Mouse (Mus musculus): ENCODE data around the gene Ccdc190. TPM values are rescaled to one million over a fixed set of nuclear protein-coding genes. Genes with fewer than 3 reads are reported as not detected.

The Ccdc190 gene
- polyA plus RNA-seq, 1 experiment from 2014 or later = not detected

GRCm38 (mm10) chr1:169900771-169901336, 27.6 kb upstream of the Ccdc190 start:
- ATAC-seq (ENCODE audit: insufficient number of reproducible peaks, insufficient read depth, low FRiP score, low read depth) = no peak
- WGBS = 90% methylated on average over 3 of the region's 3 CpGs
- no peak overlapping the region for H3K9ac ChIP-seq (replicated peaks; ENCODE audit: low read depth, low read length)
- H3K4me2 ChIP-seq (replicated peaks; ENCODE audit: low read depth, low read length) = no peak overlapping the region
- H3K36me3 ChIP-seq (ENCODE audit: control insufficient read depth, insufficient read depth, low read length) = no peaks in the 10 kb centered on the region
- no peaks in the 10 kb centered on the region for H3K27me3 ChIP-seq (ENCODE audit: control insufficient read depth, insufficient read depth, low read length)
- no peak overlapping the region for H3K27ac ChIP-seq (ENCODE audit: low read length)
- H3K4me3 ChIP-seq (ENCODE audit: low read depth, low read length) = no peak overlapping the region
- H3K4me1 ChIP-seq (ENCODE audit: control insufficient read depth, insufficient read depth, low read length) = no peaks in the 10 kb centered on the region
- no peaks in the 10 kb centered on the region for H3K9me3 ChIP-seq (ENCODE audit: control insufficient read depth, low read depth, low read length)

- 62% methylated on average over 5 of the region's 5 CpGs for WGBS
- no peak for ATAC-seq (ENCODE audit: insufficient number of reproducible peaks, insufficient read depth, low FRiP score, low read depth)
Observed at GRCm38 (mm10) chr1:169909163-169909562, 19.3 kb upstream of the Ccdc190 start.

GRCm38 (mm10) chr1:169909659-169910058, 18.8 kb upstream of the Ccdc190 start:
- Histone ChIP-seq H3K27ac (ENCODE audit: low read length) (no peak overlapping the region), H3K4me2 (replicated peaks; ENCODE audit: low read depth, low read length) (no peak overlapping the region), H3K9me3 (ENCODE audit: control insufficient read depth, low read depth, low read length) (no peaks in the 10 kb centered on the region), H3K4me1 (ENCODE audit: control insufficient read depth, insufficient read depth, low read length) (no peaks in the 10 kb centered on the region), H3K4me3 (ENCODE audit: low read depth, low read length) (no peak overlapping the region), H3K9ac (replicated peaks; ENCODE audit: low read depth, low read length) (no peak overlapping the region), H3K27me3 (ENCODE audit: control insufficient read depth, insufficient read depth, low read length) (no peaks in the 10 kb centered on the region), H3K36me3 (ENCODE audit: control insufficient read depth, insufficient read depth, low read length) (no peaks in the 10 kb centered on the region)
- WGBS = 90% methylated on average over 6 of the region's 6 CpGs
- no peak for ATAC-seq (ENCODE audit: insufficient number of reproducible peaks, insufficient read depth, low FRiP score, low read depth)

More at GRCm38 (mm10) chr1:169909163-169909562, 19.3 kb upstream of the Ccdc190 start:
- no peaks in the 10 kb centered on the region for H3K27me3 ChIP-seq (ENCODE audit: control insufficient read depth, insufficient read depth, low read length)
- no peak overlapping the region for H3K27ac ChIP-seq (ENCODE audit: low read length)
- H3K4me1 ChIP-seq (ENCODE audit: control insufficient read depth, insufficient read depth, low read length) = no peaks in the 10 kb centered on the region
- no peaks in the 10 kb centered on the region for H3K36me3 ChIP-seq (ENCODE audit: control insufficient read depth, insufficient read depth, low read length)
- H3K9me3 ChIP-seq (ENCODE audit: control insufficient read depth, low read depth, low read length) = no peaks in the 10 kb centered on the region
- H3K4me2 ChIP-seq (replicated peaks; ENCODE audit: low read depth, low read length) = no peak overlapping the region
- no peak overlapping the region for H3K9ac ChIP-seq (replicated peaks; ENCODE audit: low read depth, low read length)
- no peak overlapping the region for H3K4me3 ChIP-seq (ENCODE audit: low read depth, low read length)

GRCm38 (mm10) chr1:169910751-169911150, 17.7 kb upstream of the Ccdc190 start:
- Histone ChIP-seq H3K9me3 (ENCODE audit: control insufficient read depth, low read depth, low read length) (no peaks in the 10 kb centered on the region), H3K9ac (replicated peaks; ENCODE audit: low read depth, low read length) (no peak overlapping the region), H3K4me3 (ENCODE audit: low read depth, low read length) (no peak overlapping the region), H3K27ac (ENCODE audit: low read length) (no peak overlapping the region), H3K27me3 (ENCODE audit: control insufficient read depth, insufficient read depth, low read length) (no peaks in the 10 kb centered on the region), H3K36me3 (ENCODE audit: control insufficient read depth, insufficient read depth, low read length) (no peaks in the 10 kb centered on the region), H3K4me2 (replicated peaks; ENCODE audit: low read depth, low read length) (no peak overlapping the region), H3K4me1 (ENCODE audit: control insufficient read depth, insufficient read depth, low read length) (no peaks in the 10 kb centered on the region)
- 81% methylated on average over 7 of the region's 7 CpGs for WGBS
- ATAC-seq (ENCODE audit: insufficient number of reproducible peaks, insufficient read depth, low FRiP score, low read depth) = no peak

GRCm38 (mm10) chr1:169911526-169911925, 16.9 kb upstream of the Ccdc190 start:
- H3K9me3 ChIP-seq (ENCODE audit: control insufficient read depth, low read depth, low read length) = no peaks in the 10 kb centered on the region
- 0 out of 2 replicates have a peak, but pooled peaks cover under 1% of the 10 kb centered on the region for H3K4me1 ChIP-seq (ENCODE audit: control insufficient read depth, insufficient read depth, low read length)
- no peak overlapping the region for H3K4me3 ChIP-seq (ENCODE audit: low read depth, low read length)
- no peak overlapping the region for H3K9ac ChIP-seq (replicated peaks; ENCODE audit: low read depth, low read length)
- ATAC-seq (ENCODE audit: insufficient number of reproducible peaks, insufficient read depth, low FRiP score, low read depth) = no peak
- no peak overlapping the region for H3K4me2 ChIP-seq (replicated peaks; ENCODE audit: low read depth, low read length)
- H3K27ac ChIP-seq (ENCODE audit: low read length) = no peak overlapping the region
- no peaks in the 10 kb centered on the region for H3K36me3 ChIP-seq (ENCODE audit: control insufficient read depth, insufficient read depth, low read length)
- 66% methylated on average over 6 of the region's 6 CpGs for WGBS
- no peaks in the 10 kb centered on the region for H3K27me3 ChIP-seq (ENCODE audit: control insufficient read depth, insufficient read depth, low read length)

GRCm38 (mm10) chr1:169916659-169917058, 11.8 kb upstream of the Ccdc190 start:
- Histone ChIP-seq H3K4me2 (replicated peaks; ENCODE audit: low read depth, low read length) (no peak overlapping the region), H3K4me1 (ENCODE audit: control insufficient read depth, insufficient read depth, low read length) (peaks cover 7% of the 10 kb centered on the region; the same call in 1 of the 2 replicates), H3K4me3 (ENCODE audit: low read depth, low read length) (no peak overlapping the region), H3K27me3 (ENCODE audit: control insufficient read depth, insufficient read depth, low read length) (no peaks in the 10 kb centered on the region), H3K36me3 (ENCODE audit: control insufficient read depth, insufficient read depth, low read length) (no peaks in the 10 kb centered on the region), H3K27ac (ENCODE audit: low read length) (peak overlapping the region; percentile 48), H3K9me3 (ENCODE audit: control insufficient read depth, low read depth, low read length) (no peaks in the 10 kb centered on the region), H3K9ac (replicated peaks; ENCODE audit: low read depth, low read length) (0 out of 2 replicates have a peak overlapping the region, but pooled peaks have one; percentile 14)
- WGBS = 40% methylated on average over 7 of the region's 7 CpGs
- peak; percentile 78; the same call in 1 of the 2 replicates for ATAC-seq (ENCODE audit: insufficient number of reproducible peaks, insufficient read depth, low FRiP score, low read depth)

GRCm38 (mm10) chr1:169917115-169917796, 11.2 kb upstream of the Ccdc190 start:
- 0 out of 2 replicates have a peak overlapping the region, but pooled peaks have one; percentile 14 for H3K9ac ChIP-seq (replicated peaks; ENCODE audit: low read depth, low read length)
- 54% methylated on average over 9 of the region's 9 CpGs for WGBS
- H3K4me1 ChIP-seq (ENCODE audit: control insufficient read depth, insufficient read depth, low read length) = peaks cover 7% of the 10 kb centered on the region; the same call in 1 of the 2 replicates
- ATAC-seq (ENCODE audit: insufficient number of reproducible peaks, insufficient read depth, low FRiP score, low read depth) = no peak
- no peaks in the 10 kb centered on the region for H3K27me3 ChIP-seq (ENCODE audit: control insufficient read depth, insufficient read depth, low read length)
- peak overlapping the region; percentile 48 for H3K27ac ChIP-seq (ENCODE audit: low read length)
- H3K4me3 ChIP-seq (ENCODE audit: low read depth, low read length) = no peak overlapping the region
- H3K4me2 ChIP-seq (replicated peaks; ENCODE audit: low read depth, low read length) = no peak overlapping the region
- H3K9me3 ChIP-seq (ENCODE audit: control insufficient read depth, low read depth, low read length) = no peaks in the 10 kb centered on the region
- H3K36me3 ChIP-seq (ENCODE audit: control insufficient read depth, insufficient read depth, low read length) = no peaks in the 10 kb centered on the region

GRCm38 (mm10) chr1:169917998-169918397, 10.4 kb upstream of the Ccdc190 start:
- Histone ChIP-seq H3K27me3 (ENCODE audit: control insufficient read depth, insufficient read depth, low read length) (no peaks in the 10 kb centered on the region), H3K9me3 (ENCODE audit: control insufficient read depth, low read depth, low read length) (no peaks in the 10 kb centered on the region), H3K4me1 (ENCODE audit: control insufficient read depth, insufficient read depth, low read length) (peaks cover 7% of the 10 kb centered on the region; the same call in 1 of the 2 replicates), H3K36me3 (ENCODE audit: control insufficient read depth, insufficient read depth, low read length) (no peaks in the 10 kb centered on the region), H3K4me2 (replicated peaks; ENCODE audit: low read depth, low read length) (no peak overlapping the region), H3K4me3 (ENCODE audit: low read depth, low read length) (no peak overlapping the region), H3K9ac (replicated peaks; ENCODE audit: low read depth, low read length) (no peak overlapping the region), H3K27ac (ENCODE audit: low read length) (no peak overlapping the region)
- ATAC-seq (ENCODE audit: insufficient number of reproducible peaks, insufficient read depth, low FRiP score, low read depth) = no peak
- WGBS = 24% methylated on average over 4 of the region's 4 CpGs
